Mouse (Mus musculus): ENCODE results near the gene Iars. TPM values are rescaled to one million over a fixed set of nuclear protein-coding genes. Genes with fewer than 3 reads are reported as not detected.

Gene Iars
- polyA plus RNA-seq, 1 experiment from 2014 or later: 15.1 TPM

DNA sequence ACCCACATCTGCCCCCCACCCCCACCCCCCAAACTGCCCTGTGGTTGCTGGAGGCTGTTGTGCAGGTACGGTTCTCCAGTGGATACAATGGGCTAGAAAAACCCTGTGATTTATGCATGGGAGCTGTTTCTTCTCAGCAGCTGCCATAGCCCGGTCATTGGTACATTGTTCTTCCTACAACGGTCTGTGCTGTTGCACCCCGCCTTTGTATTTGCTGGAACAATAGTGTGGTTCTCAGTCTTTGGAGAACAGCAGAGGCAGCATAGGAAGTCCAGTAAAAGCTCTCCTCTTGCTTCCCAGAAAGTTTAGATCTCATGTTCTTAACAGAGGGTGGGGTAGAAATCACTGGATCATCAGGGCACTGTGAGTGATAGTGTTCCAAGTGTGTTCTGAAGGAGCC lies 2.4 kb downstream of the Iars start:
- ATAC-seq (no peak), DNase-seq (ENCODE audit: low spot score) (no peak)
- H3K4me1 ChIP-seq (ENCODE audit: insufficient read depth, low read depth, low read length): peaks cover 3% of the 10 kb centered on the region; the same call in 1 of the 2 replicates
- no peak overlapping the region for H3K27ac ChIP-seq (ENCODE audit: low read length)
- no peak overlapping the region for H3K4me3 ChIP-seq (ENCODE audit: low read depth, low read length)
- H3K36me3 ChIP-seq (ENCODE audit: insufficient read depth, low read length): peaks cover 5% of the 10 kb centered on the region; the same call in 1 of the 2 replicates
- no peaks in the 10 kb centered on the region for H3K9me3 ChIP-seq (ENCODE audit: low read length)
- H3K4me2 ChIP-seq (replicated peaks; ENCODE audit: low read depth, low read length): no peak overlapping the region
- 85% methylated on average over 4 of the region's 4 CpGs for WGBS
- no peaks in the 10 kb centered on the region for H3K27me3 ChIP-seq (replicated peaks; ENCODE audit: insufficient read depth, low read length)
- H3K9ac ChIP-seq (replicated peaks; ENCODE audit: low read depth): no peak overlapping the region
- no peak for TF ChIP-seq CTCF (IDR thresholded peaks at IDR 0.05)
- no peak for TF ChIP-seq EP300 (IDR thresholded peaks at IDR 0.05)

GRCm38 (mm10) chr13:49691056-49691455 lies 9.2 kb downstream of the Iars start:
- no peaks in the 10 kb centered on the region for H3K27me3 ChIP-seq (replicated peaks; ENCODE audit: insufficient read depth, low read length)
- H3K9ac ChIP-seq (replicated peaks; ENCODE audit: low read depth): no peak overlapping the region
- ATAC-seq: no peak
- no peak overlapping the region for H3K27ac ChIP-seq (ENCODE audit: low read length)
- no peaks in the 10 kb centered on the region for H3K4me1 ChIP-seq (ENCODE audit: insufficient read depth, low read depth, low read length)
- no peak overlapping the region for H3K4me2 ChIP-seq (replicated peaks; ENCODE audit: low read depth, low read length)
- TF ChIP-seq CTCF (IDR thresholded peaks at IDR 0.05): no peak
- TF ChIP-seq EP300 (IDR thresholded peaks at IDR 0.05): no peak
- H3K36me3 ChIP-seq (ENCODE audit: insufficient read depth, low read length): peaks cover 31% of the 10 kb centered on the region
- no peak overlapping the region for H3K4me3 ChIP-seq (ENCODE audit: low read depth, low read length)
- no peaks in the 10 kb centered on the region for H3K9me3 ChIP-seq (ENCODE audit: low read length)
- 97% methylated on average over 5 of the region's 5 CpGs for WGBS
- DNase-seq (ENCODE audit: low spot score): no peak

GRCm38 (mm10) chr13:49703216-49703779 lies 21.4 kb downstream of the Iars start:
- Histone ChIP-seq H3K27ac (ENCODE audit: low read length) (no peak overlapping the region), H3K9me3 (ENCODE audit: low read length) (no peaks in the 10 kb centered on the region), H3K27me3 (replicated peaks; ENCODE audit: insufficient read depth, low read length) (no peaks in the 10 kb centered on the region), H3K4me2 (replicated peaks; ENCODE audit: low read depth, low read length) (no peak overlapping the region), H3K9ac (replicated peaks; ENCODE audit: low read depth) (no peak overlapping the region), H3K4me1 (ENCODE audit: insufficient read depth, low read depth, low read length) (no peaks in the 10 kb centered on the region), H3K4me3 (ENCODE audit: low read depth, low read length) (no peak overlapping the region), H3K36me3 (ENCODE audit: insufficient read depth, low read length) (peaks cover 35% of the 10 kb centered on the region)
- DNase-seq (ENCODE audit: low spot score): no peak
- 91% methylated on average over 11 of the region's 11 CpGs for WGBS
- TF ChIP-seq CTCF (IDR thresholded peaks at IDR 0.05) (no peak), EP300 (IDR thresholded peaks at IDR 0.05) (no peak)
- ATAC-seq: no peak

GRCm38 (mm10) chr13:49706032-49706690 lies 24.3 kb downstream of the Iars start:
- Histone ChIP-seq H3K4me1 (ENCODE audit: insufficient read depth, low read depth, low read length) (no peaks in the 10 kb centered on the region), H3K27ac (ENCODE audit: low read length) (no peak overlapping the region), H3K36me3 (ENCODE audit: insufficient read depth, low read length) (peaks cover 45% of the 10 kb centered on the region), H3K9me3 (ENCODE audit: low read length) (no peaks in the 10 kb centered on the region), H3K4me3 (ENCODE audit: low read depth, low read length) (no peak overlapping the region), H3K9ac (replicated peaks; ENCODE audit: low read depth) (no peak overlapping the region), H3K27me3 (replicated peaks; ENCODE audit: insufficient read depth, low read length) (no peaks in the 10 kb centered on the region), H3K4me2 (replicated peaks; ENCODE audit: low read depth, low read length) (no peak overlapping the region)
- no peak for ATAC-seq
- 95% methylated on average over 3 of the region's 3 CpGs for WGBS
- DNase-seq (ENCODE audit: low spot score): no peak
- TF ChIP-seq CTCF (IDR thresholded peaks at IDR 0.05) (no peak), EP300 (IDR thresholded peaks at IDR 0.05) (no peak)

DNA sequence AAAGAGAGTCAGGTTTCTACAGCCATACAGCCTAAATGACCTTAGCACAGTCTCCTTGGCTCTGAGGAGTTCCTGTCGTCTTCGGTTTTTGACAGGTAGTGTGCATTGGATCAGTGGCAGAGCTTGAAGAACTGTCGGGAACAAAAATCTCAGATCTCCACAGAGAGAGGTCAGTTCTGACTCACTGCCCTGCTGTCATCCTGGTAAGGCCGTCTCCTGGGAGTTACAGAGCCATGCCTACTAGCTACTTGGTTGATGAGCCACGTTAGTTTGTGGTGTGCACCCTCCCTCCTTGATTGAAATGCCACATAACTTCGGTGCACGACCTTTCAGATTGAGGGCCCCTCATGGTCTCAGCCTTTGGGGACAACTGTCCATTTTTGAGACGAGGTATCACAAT lies 26.4 kb downstream of the Iars start:
- Histone ChIP-seq H3K4me2 (replicated peaks; ENCODE audit: low read depth, low read length) (no peak overlapping the region), H3K36me3 (ENCODE audit: insufficient read depth, low read length) (peaks cover 46% of the 10 kb centered on the region), H3K9ac (replicated peaks; ENCODE audit: low read depth) (no peak overlapping the region), H3K27ac (ENCODE audit: low read length) (no peak overlapping the region), H3K27me3 (replicated peaks; ENCODE audit: insufficient read depth, low read length) (no peaks in the 10 kb centered on the region), H3K9me3 (ENCODE audit: low read length) (no peaks in the 10 kb centered on the region), H3K4me3 (ENCODE audit: low read depth, low read length) (no peak overlapping the region), H3K4me1 (ENCODE audit: insufficient read depth, low read depth, low read length) (no peaks in the 10 kb centered on the region)
- ATAC-seq (no peak), DNase-seq (ENCODE audit: low spot score) (no peak)
- TF ChIP-seq EP300 (IDR thresholded peaks at IDR 0.05): no peak
- no peak for TF ChIP-seq CTCF (IDR thresholded peaks at IDR 0.05)
- 92% methylated on average over 8 of the region's 8 CpGs for WGBS

DNA sequence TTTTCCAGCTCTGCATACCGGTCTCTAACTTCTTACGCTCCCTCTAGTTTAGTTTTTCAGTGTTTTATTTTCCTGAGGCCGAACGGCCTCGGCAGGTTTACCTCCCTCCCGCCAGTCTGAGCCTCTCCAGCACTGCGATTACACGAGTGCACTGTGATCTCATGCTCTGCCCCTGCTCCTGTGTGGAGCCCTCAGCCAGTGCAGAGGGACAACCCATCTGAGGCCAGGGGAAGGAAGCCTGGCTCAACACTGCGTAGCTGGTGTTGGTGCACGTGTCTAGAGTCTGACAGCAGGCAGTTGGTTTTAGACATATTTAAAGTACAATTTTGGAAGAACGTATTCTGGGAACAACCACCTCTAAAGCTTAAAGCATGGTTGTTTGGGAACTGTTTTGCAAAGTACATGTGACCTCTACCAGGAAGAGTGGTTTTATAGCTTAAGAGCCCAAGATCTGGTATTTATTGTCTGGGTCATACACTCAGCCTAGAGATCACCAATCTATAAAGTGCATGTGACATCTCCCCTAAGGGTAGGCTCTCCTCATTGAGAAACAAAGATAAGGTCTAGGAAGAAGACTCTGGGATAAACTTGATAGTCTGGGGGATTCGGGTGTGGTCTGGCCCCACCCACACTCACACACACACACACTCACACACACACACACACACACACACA lies 30.3 kb downstream of the Iars start:
- no peak overlapping the region for H3K4me2 ChIP-seq (replicated peaks; ENCODE audit: low read depth, low read length)
- no peak for DNase-seq (ENCODE audit: low spot score)
- whole genome bisulfite sequencing: 88% methylated on average over 12 of the region's 12 CpGs
- no peaks in the 10 kb centered on the region for H3K27me3 ChIP-seq (replicated peaks; ENCODE audit: insufficient read depth, low read length)
- ATAC-seq: no peak
- no peak overlapping the region for H3K9ac ChIP-seq (replicated peaks; ENCODE audit: low read depth)
- H3K9me3 ChIP-seq (ENCODE audit: low read length): no peaks in the 10 kb centered on the region
- H3K4me3 ChIP-seq (ENCODE audit: low read depth, low read length): no peak overlapping the region
- H3K36me3 ChIP-seq (ENCODE audit: insufficient read depth, low read length): peaks cover 46% of the 10 kb centered on the region; the same call in 1 of the 2 replicates
- TF ChIP-seq CTCF (IDR thresholded peaks at IDR 0.05) (no peak), EP300 (IDR thresholded peaks at IDR 0.05) (no peak)
- no peaks in the 10 kb centered on the region for H3K4me1 ChIP-seq (ENCODE audit: insufficient read depth, low read depth, low read length)
- H3K27ac ChIP-seq (ENCODE audit: low read length): no peak overlapping the region
